Mouse (Mus musculus): Measurements from ENCODE around the gene Pgap2. TPM values are rescaled to one million over a fixed set of nuclear protein-coding genes. Genes with fewer than 3 reads are reported as not detected.

Pgap2 gene
- polyA plus RNA-seq, 1 experiment from 2014 or later: 24.8 TPM

DNA sequence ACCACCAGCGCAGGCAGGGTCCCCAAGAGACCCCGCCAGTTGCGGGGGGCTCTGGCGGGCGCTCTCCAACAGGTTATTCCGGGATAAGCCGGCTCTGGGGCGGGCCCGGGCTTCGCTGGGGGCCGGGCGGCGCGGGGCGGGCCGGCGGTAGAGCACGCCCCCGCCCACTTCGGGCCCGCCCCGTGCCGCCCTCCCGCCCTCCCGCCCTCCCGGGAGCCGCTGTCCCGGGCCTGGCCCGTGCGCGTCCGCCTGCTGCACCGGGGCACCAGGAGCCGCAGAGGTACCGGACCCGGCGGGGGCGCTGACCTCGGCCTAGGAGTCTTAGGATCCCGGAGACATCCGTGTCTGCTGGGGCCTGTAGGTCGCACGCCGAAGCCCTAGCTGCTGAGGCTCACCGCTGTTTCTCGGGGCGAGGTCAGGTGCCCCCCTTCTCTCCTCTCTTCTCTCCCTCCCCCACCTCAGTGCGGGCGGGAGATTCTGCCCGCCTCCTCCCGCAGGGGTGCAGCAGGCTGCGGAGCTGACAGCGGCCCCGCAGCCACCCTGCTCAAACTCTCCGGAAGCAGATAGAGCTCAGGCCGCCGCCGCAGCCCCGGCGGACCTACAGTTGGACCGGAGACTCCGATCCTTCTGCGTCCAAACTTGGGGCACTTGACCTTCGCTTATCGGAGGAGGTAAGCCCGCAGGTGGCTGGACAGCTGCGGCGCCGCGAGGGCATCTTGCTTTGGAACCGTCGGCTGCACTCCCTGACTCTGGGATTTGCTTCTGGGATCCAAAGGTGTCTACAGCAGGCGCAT lies 57.8 kb downstream of the Pgap2 start, which contains the start of gene Stim1:
TSS of gene Stim1 (plus strand) at position 206 of the 794 bp plus-strand sequence.
- Histone ChIP-seq H3K27me3 (ENCODE audit: control insufficient read depth, insufficient read depth, low read depth, low read length) (no peaks in the 10 kb centered on the region), H3K4me2 (ENCODE audit: low read depth, low read length) (peak within 1 kb of the TSS; percentile 92), H3K4me3 (ENCODE audit: low read depth, low read length) (peak within 1 kb of the TSS; percentile 90), H3K36me3 (ENCODE audit: control insufficient read depth, insufficient read depth) (no peaks in the 10 kb centered on the region), H3K9ac (ENCODE audit: low read depth, low read length) (peak within 1 kb of the TSS; percentile 87), H3K9me3 (replicated peaks; ENCODE audit: control insufficient read depth, low read length) (no peaks in the 10 kb centered on the region), H3K4me1 (ENCODE audit: control insufficient read depth, low read depth, low read length) (peaks cover 45% of the 10 kb centered on the region), H3K27ac (ENCODE audit: low read length) (peak within 1 kb of the TSS; percentile 94)
- 0% methylated on average over 61 of the region's 73 CpGs for WGBS (ENCODE audit: insufficient replicate concordance)
- peak; percentile 94 for ATAC-seq (ENCODE audit: low read depth)

DNA sequence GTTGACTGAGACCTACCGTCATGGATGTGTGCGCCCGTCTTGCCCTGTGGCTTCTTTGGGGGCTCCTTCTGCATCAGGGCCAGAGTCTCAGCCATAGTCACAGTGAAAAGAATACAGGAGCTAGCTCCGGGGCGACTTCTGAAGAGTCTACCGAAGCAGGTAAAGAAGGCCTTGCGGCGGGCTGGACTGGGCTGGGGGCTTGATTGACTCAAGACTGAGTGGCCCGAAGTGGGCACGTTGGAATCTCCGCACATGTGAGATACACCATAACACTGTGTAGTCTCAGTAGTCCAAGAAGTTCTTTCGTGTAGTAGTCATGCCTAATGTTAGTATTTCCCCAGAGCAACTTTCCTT lies 58.4 kb downstream of the Pgap2 start:
- H3K27ac ChIP-seq (ENCODE audit: low read length): peak overlapping the region; percentile 75
- no peaks in the 10 kb centered on the region for H3K27me3 ChIP-seq (ENCODE audit: control insufficient read depth, insufficient read depth, low read depth, low read length)
- 2% methylated on average over 12 of the region's 12 CpGs for WGBS (ENCODE audit: insufficient replicate concordance)
- H3K36me3 ChIP-seq (ENCODE audit: control insufficient read depth, insufficient read depth): no peaks in the 10 kb centered on the region
- peak overlapping the region; percentile 87 for H3K9ac ChIP-seq (ENCODE audit: low read depth, low read length)
- H3K4me2 ChIP-seq (ENCODE audit: low read depth, low read length): peak overlapping the region; percentile 92
- peaks cover 46% of the 10 kb centered on the region for H3K4me1 ChIP-seq (ENCODE audit: control insufficient read depth, low read depth, low read length)
- peak overlapping the region; percentile 90 for H3K4me3 ChIP-seq (ENCODE audit: low read depth, low read length)
- no peaks in the 10 kb centered on the region for H3K9me3 ChIP-seq (replicated peaks; ENCODE audit: control insufficient read depth, low read length)
- ATAC-seq (ENCODE audit: low read depth): no peak

DNA sequence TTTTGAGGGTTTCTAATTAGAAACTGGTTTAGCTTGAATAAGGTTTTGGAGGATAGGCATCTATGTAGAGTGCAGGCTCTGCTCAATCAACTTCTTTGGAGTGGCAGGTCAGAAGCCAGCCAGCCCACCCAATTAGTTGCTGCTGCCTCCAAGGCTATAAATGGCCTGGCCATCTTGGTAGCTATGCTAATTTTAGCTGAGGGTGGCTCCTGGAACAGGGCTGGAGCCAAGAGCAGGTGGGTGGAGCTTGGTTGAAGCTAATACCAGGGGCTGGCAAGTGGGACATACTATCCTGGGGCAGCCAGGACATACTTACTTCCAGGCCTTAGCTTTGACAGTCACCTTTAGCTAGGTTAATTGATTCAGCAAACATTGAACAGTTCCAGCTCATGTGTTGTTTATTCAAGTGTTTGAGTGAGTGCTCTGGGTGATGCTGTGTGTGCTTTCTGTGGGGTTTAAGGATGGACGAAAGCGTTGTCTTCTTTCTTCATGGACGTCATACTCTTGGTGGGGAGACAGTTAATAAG lies 62.5 kb downstream of the Pgap2 start:
- H3K27ac ChIP-seq (ENCODE audit: low read length): no peak overlapping the region
- ATAC-seq (ENCODE audit: low read depth): peak; percentile 1; the same call in 1 of the 2 replicates
- no peaks in the 10 kb centered on the region for H3K36me3 ChIP-seq (ENCODE audit: control insufficient read depth, insufficient read depth)
- WGBS (ENCODE audit: insufficient replicate concordance): 69% methylated on average over 3 of the region's 3 CpGs
- peaks cover 34% of the 10 kb centered on the region for H3K4me1 ChIP-seq (ENCODE audit: control insufficient read depth, low read depth, low read length)
- H3K4me3 ChIP-seq (ENCODE audit: low read depth, low read length): no peak overlapping the region
- H3K4me2 ChIP-seq (ENCODE audit: low read depth, low read length): no peak overlapping the region
- no peaks in the 10 kb centered on the region for H3K9me3 ChIP-seq (replicated peaks; ENCODE audit: control insufficient read depth, low read length)
- no peaks in the 10 kb centered on the region for H3K27me3 ChIP-seq (ENCODE audit: control insufficient read depth, insufficient read depth, low read depth, low read length)
- H3K9ac ChIP-seq (ENCODE audit: low read depth, low read length): no peak overlapping the region

- Histone ChIP-seq H3K4me2 (ENCODE audit: low read depth, low read length) (no peak overlapping the region), H3K4me1 (ENCODE audit: control insufficient read depth, low read depth, low read length) (no peaks in the 10 kb centered on the region), H3K27ac (ENCODE audit: low read length) (no peak overlapping the region), H3K36me3 (ENCODE audit: control insufficient read depth, insufficient read depth) (no peaks in the 10 kb centered on the region), H3K4me3 (ENCODE audit: low read depth, low read length) (no peak overlapping the region), H3K9ac (ENCODE audit: low read depth, low read length) (no peak overlapping the region), H3K9me3 (replicated peaks; ENCODE audit: control insufficient read depth, low read length) (no peaks in the 10 kb centered on the region), H3K27me3 (ENCODE audit: control insufficient read depth, insufficient read depth, low read depth, low read length) (no peaks in the 10 kb centered on the region)
- ATAC-seq (ENCODE audit: low read depth): no peak
- WGBS (ENCODE audit: insufficient replicate concordance): 70% methylated on average over 1 of the region's 1 CpGs
Observed at GRCm38 (mm10) chr7:102281403-102281802, 71.4 kb downstream of the Pgap2 start.

- H3K9ac ChIP-seq (ENCODE audit: low read depth, low read length): no peak overlapping the region
- no peaks in the 10 kb centered on the region for H3K27me3 ChIP-seq (ENCODE audit: control insufficient read depth, insufficient read depth, low read depth, low read length)
- H3K4me3 ChIP-seq (ENCODE audit: low read depth, low read length): no peak overlapping the region
- H3K36me3 ChIP-seq (ENCODE audit: control insufficient read depth, insufficient read depth): no peaks in the 10 kb centered on the region
- H3K9me3 ChIP-seq (replicated peaks; ENCODE audit: control insufficient read depth, low read length): no peaks in the 10 kb centered on the region
- no peak overlapping the region for H3K4me2 ChIP-seq (ENCODE audit: low read depth, low read length)
- H3K27ac ChIP-seq (ENCODE audit: low read length): no peak overlapping the region
- H3K4me1 ChIP-seq (ENCODE audit: control insufficient read depth, low read depth, low read length): no peaks in the 10 kb centered on the region
- 70% methylated on average over 5 of the region's 5 CpGs for WGBS (ENCODE audit: insufficient replicate concordance)
- ATAC-seq (ENCODE audit: low read depth): no peak
Observed at GRCm38 (mm10) chr7:102282261-102282660, 72.3 kb downstream of the Pgap2 start.

Other genes with a start within 250 kb of the Pgap2 start
- 32.7 and 32.8 TPM in 2 replicates for gene Il18bp, start 191.5 kb upstream of the Pgap2 start, polyA plus RNA-seq (2015; fragmentation: Nextera tagmentation; extraction: Ambion mirVana)
- 11.6 and 11.9 TPM in 2 replicates for gene Rnf121, start 144.7 kb upstream of the Pgap2 start, polyA plus RNA-seq (2015; fragmentation: Nextera tagmentation; extraction: Ambion mirVana)
- 12.6 and 12.7 TPM in 2 replicates for gene Xndc1, start 144.7 kb upstream of the Pgap2 start, polyA plus RNA-seq (2015; fragmentation: Nextera tagmentation; extraction: Ambion mirVana)
- gene Xntrpc, start 144.5 kb upstream of the Pgap2 start, polyA plus RNA-seq (2015; fragmentation: Nextera tagmentation; extraction: Ambion mirVana): 0.33 and 0.37 TPM in 2 replicates
- 0.07 TPM in 1 of 2 replicates, not detected in the other for gene Trpc2, start 127.1 kb upstream of the Pgap2 start, polyA plus RNA-seq (2015; fragmentation: Nextera tagmentation; extraction: Ambion mirVana)
- gene Art1, start 108.5 kb upstream of the Pgap2 start, polyA plus RNA-seq (2015; fragmentation: Nextera tagmentation; extraction: Ambion mirVana): 0.79 and 0.93 TPM in 2 replicates
- gene Art5, start 100.7 kb upstream of the Pgap2 start, polyA plus RNA-seq (2015; fragmentation: Nextera tagmentation; extraction: Ambion mirVana): 0.22 and 0.23 TPM in 2 replicates
- gene Chrna10, start 93.4 kb upstream of the Pgap2 start, polyA plus RNA-seq (2015; fragmentation: Nextera tagmentation; extraction: Ambion mirVana): not detected in 2 replicates
- gene Nup98, start within 50 bp of the Pgap2 start, polyA plus RNA-seq (2015; fragmentation: Nextera tagmentation; extraction: Ambion mirVana): 14.0 and 14.5 TPM in 2 replicates
- 49.5 and 56.3 TPM in 2 replicates for gene Rhog, start 45.8 kb downstream of the Pgap2 start, polyA plus RNA-seq (2015; fragmentation: Nextera tagmentation; extraction: Ambion mirVana)
- gene Stim1, start 57.6 kb downstream of the Pgap2 start, polyA plus RNA-seq (2015; fragmentation: Nextera tagmentation; extraction: Ambion mirVana): 15.8 and 16.2 TPM in 2 replicates
- 153 and 174 TPM in 2 replicates for gene Rrm1, start 231.5 kb downstream of the Pgap2 start, polyA plus RNA-seq (2015; fragmentation: Nextera tagmentation; extraction: Ambion mirVana)